Mouse (Mus musculus) MEL (cell line): ENCODE results near the gene Nxph3.

Experiments
- CHD2 ChIP-seq: IDR thresholded peaks from 2 replicates; pipeline ENCODE4 v1.6.1; 2011; ENCODE audit warnings: low read length, improper control_type of control experiment
- CTCF ChIP-seq, 3 experiments: IDR thresholded peaks in 2 of 3; conservative IDR thresholded peaks in 1 of 3; 2 replicates each; pipeline ENCODE4 v1.5.1; 2011 to 2012; ENCODE audit warnings: low read length in 3 of 3, low read depth in 2 of 3, mild to moderate bottlenecking in 2 of 3, improper control_type of control experiment in 1 of 3, inconsistent platforms in 1 of 3, mixed read lengths in 1 of 3, moderate library complexity in 1 of 3; ENCODE audit not compliant: control insufficient read depth in 1 of 3, insufficient read depth in 1 of 3, poor library complexity in 1 of 3, severe bottlenecking in 1 of 3
- GATA1 ChIP-seq: IDR thresholded peaks from 2 replicates; pipeline ENCODE4 v1.6.1; 2011; ENCODE audit warnings: low read depth, low read length, improper control_type of control experiment
- JUND ChIP-seq: IDR thresholded peaks from 2 replicates; pipeline ENCODE4 v1.6.1; 2011; ENCODE audit warnings: low read depth, mild to moderate bottlenecking, improper control_type of control experiment, low read length
- NELFE ChIP-seq: IDR thresholded peaks from 2 replicates; pipeline ENCODE4 v1.6.1; 2011; ENCODE audit warnings: low read depth, low read length, improper control_type of control experiment
- POLR2A ChIP-seq, 2 experiments: IDR thresholded peaks; 2 replicates each; pipeline ENCODE4 v1.6.1; 2011 to 2012; ENCODE audit warnings: low read length in 2 of 2, mild to moderate bottlenecking in 2 of 2, control low read depth in 1 of 2, improper control_type of control experiment in 1 of 2, low read depth in 1 of 2, moderate library complexity in 1 of 2; ENCODE audit not compliant: control insufficient read depth in 1 of 2, insufficient read depth in 1 of 2, poor library complexity in 1 of 2
- TAL1 ChIP-seq: IDR thresholded peaks from 2 replicates; pipeline ENCODE4 v1.6.1; 2012; ENCODE audit warnings: mild to moderate bottlenecking, inconsistent platforms, low read length, moderate library complexity, mixed read lengths
- ZNF384 ChIP-seq: IDR thresholded peaks from 2 replicates; pipeline ENCODE4 v1.6.1; 2012; ENCODE audit warnings: low read depth, mild to moderate bottlenecking, inconsistent platforms, low read length, improper control_type of control experiment

GRCm38 (mm10) chr11:95497921-95498320 lies 16.4 kb downstream of the Nxph3 start:
- TF ChIP-seq GATA1 (no peak), CTCF (IDR thresholded peaks at IDR 0.05 in 2 of 3, conservative IDR thresholded peaks at IDR 0.05 in 1 of 3; ENCODE audit: control insufficient read depth in 1 of 3, insufficient read depth in 1 of 3, low read depth in 2 of 3, low read length in 3 of 3, poor library complexity in 1 of 3, severe bottlenecking in 1 of 3) (0 out of 6 replicates have a peak, but pooled peaks of 1 of the 3 experiments have one; percentile 11), ZNF384 (no peak), JUND (no peak), POLR2A (IDR thresholded peaks at IDR 0.05; ENCODE audit: control insufficient read depth in 1 of 2, insufficient read depth in 1 of 2, low read depth in 1 of 2, low read length in 2 of 2, poor library complexity in 1 of 2) (no peak), NELFE (no peak), TAL1 (no peak), CHD2 (no peak)
